In the genomic region with DNA sequence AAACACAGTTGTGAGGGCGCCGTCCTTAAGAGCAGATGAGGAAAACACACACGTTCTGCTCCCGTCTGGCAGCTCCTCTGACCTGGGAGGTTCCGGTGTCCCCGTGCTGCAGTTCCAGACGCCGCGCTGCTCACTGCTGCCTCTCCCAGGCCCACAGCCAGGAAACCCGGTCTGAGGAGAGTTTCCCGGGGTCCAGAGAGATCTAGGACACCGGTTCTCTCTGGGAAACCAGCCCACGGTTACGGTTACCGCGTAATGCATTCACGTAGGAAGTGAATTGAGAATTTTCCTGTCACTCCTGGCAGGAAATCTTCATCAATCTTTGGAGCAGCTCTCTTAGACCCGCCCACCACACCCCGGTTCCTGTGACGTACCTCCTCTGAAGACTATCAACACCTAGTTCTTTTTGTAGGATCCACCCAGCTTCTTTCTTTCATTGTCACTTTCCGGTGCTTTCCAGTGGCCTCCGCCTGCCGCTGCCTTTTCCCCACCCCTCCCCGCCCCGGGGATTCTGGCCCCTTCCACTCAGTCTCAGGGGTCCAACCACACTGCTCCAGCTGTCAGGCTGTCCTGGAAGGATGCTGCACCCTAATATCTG, we compare ENCODE assay signal across 8 mouse cellular contexts.
A peak's percentile ranks its signal among the peaks of the same experiment; 100 is the strongest.
DNase-seq lines count a peak whose midpoint lies in the region; ATAC-seq and TF ChIP-seq lines count a peak whose summit lies in the region.

No protein-coding gene starts in this region.

- TF ChIP-seq POLR2A in spleen, adult 2 months (IDR thresholded peaks at IDR 0.05; ENCODE audit: low read depth, low read length) = no peak

- H3K9ac ChIP-seq in intestine, embryonic 15.5 days = peak overlapping the region; percentile 65

- WGBS in spleen, adult 2 months = under 1% methylated on average over 25 of the region's 25 CpGs
- WGBS in intestine, embryonic 15.5 days = under 1% methylated on average over 25 of the region's 25 CpGs

- peak overlapping the region; percentile 64 for H3K4me3 ChIP-seq in spleen, adult 2 months (ENCODE audit: extremely low read depth, insufficient read depth, insufficient read length)
- H3K4me3 ChIP-seq in intestine, embryonic 15.5 days (replicated peaks) = peak overlapping the region; percentile 63

- peak overlapping the region; percentile 72 for H3K4me2 ChIP-seq in intestine, embryonic 15.5 days (replicated peaks)

- DNase-seq in spleen, adult 2 months (ENCODE audit: low read depth in 1 of 2, low spot score in 2 of 2) = peak in 1 of 2 experiments; percentile 29
- DNase-seq in spleen, adult 12 weeks (ENCODE audit: low spot score) = no peak
- peak; percentile 85 for DNase-seq in embryo, embryonic 11 days
- peak; percentile 24 to 58 for DNase-seq in gastrocnemius, postnatal 4 days (ENCODE audit: low spot score in 2 of 2)
- peak; percentile 38 to 60 for DNase-seq in left cerebral cortex, postnatal 14 days (ENCODE audit: low spot score in 2 of 2)
- DNase-seq in right cerebral cortex, postnatal 25 days = peak; percentile 72

- no peak for TF ChIP-seq CTCF in spleen, adult 2 months (IDR thresholded peaks at IDR 0.05; ENCODE audit: extremely low read depth, insufficient read depth, insufficient read length, insufficient replicate concordance)

- H3K4me1 ChIP-seq in spleen, adult 2 months (ENCODE audit: control insufficient read depth, insufficient read depth, insufficient read length) = no peaks in the 10 kb centered on the region
- no peaks in the 10 kb centered on the region for H3K4me1 ChIP-seq in intestine, embryonic 15.5 days (replicated peaks)

- no peaks in the 10 kb centered on the region for H3K27me3 ChIP-seq in spleen, adult 2 months (ENCODE audit: control insufficient read depth, insufficient read depth, low read length)
- H3K27me3 ChIP-seq in intestine, embryonic 15.5 days (replicated peaks) = no peaks in the 10 kb centered on the region

- intact Hi-C loops in left cerebral cortex, postnatal 14 days (cut with DNase I) = loop anchor here (5.0 kb wide), 1 partner anchor 78 kb away; no protein-coding TSS in a partner anchor

- ATAC-seq in intestine, embryonic 15.5 days = peak; percentile 97
- ATAC-seq in megakaryocyte-erythroid progenitor cell, adult 5-6 weeks (replicated peaks; ENCODE audit: low FRiP score, low TSS enrichment, poor library complexity, severe bottlenecking) = peak; percentile 94

- H3K27ac ChIP-seq in spleen, adult 2 months (ENCODE audit: insufficient read depth, low read length) = peak overlapping the region; percentile 60
- peak overlapping the region; percentile 87 for H3K27ac ChIP-seq in intestine, embryonic 15.5 days

- no peaks in the 10 kb centered on the region for H3K36me3 ChIP-seq in spleen, adult 2 months (ENCODE audit: control insufficient read depth, insufficient read depth, low read length)
- no peaks in the 10 kb centered on the region for H3K36me3 ChIP-seq in intestine, embryonic 15.5 days

- no peaks in the 10 kb centered on the region for H3K9me3 ChIP-seq in intestine, embryonic 15.5 days
